Mouse (Mus musculus) lung, embryonic 14.5 days (tissue): Measurements from ENCODE around the gene Cdr1. TPM values are rescaled to one million over a fixed set of nuclear protein-coding genes. Genes with fewer than 3 reads are reported as not detected.

Experiments
- ATAC-seq: fragments of 200-750 bp; cut with Nextera tagmentation; 2 replicates; pipeline ENCODE4 v1.8.0; 2017; ENCODE audit warnings: mild to moderate bottlenecking, moderate TSS enrichment, moderate library complexity; ENCODE audit not compliant: insufficient read depth
- DNase-seq: peaks from one replicate; pipeline ENCODE4 v3.0.0-alpha.2; 2015
- H3K27ac ChIP-seq: fragments of 300-500 bp; sonication (generic); 2 replicates; pipeline ENCODE4 v1.5.1; 2014; ENCODE audit warnings: low read depth, mild to moderate bottlenecking, moderate library complexity
- H3K27me3 ChIP-seq: fragments of 300-500 bp; sonication (generic); 2 replicates; pipeline ENCODE4 v1.6.1; 2014; ENCODE audit warnings: low read length, control low read depth; ENCODE audit not compliant: insufficient read depth
- H3K36me3 ChIP-seq: fragments of 300-500 bp; sonication (generic); 2 replicates; pipeline ENCODE4 v1.6.1; 2014; ENCODE audit warnings: control low read depth; ENCODE audit not compliant: insufficient read depth
- H3K4me1 ChIP-seq: fragments of 300-500 bp; sonication (generic); 2 replicates; pipeline ENCODE4 v1.6.1; 2014; ENCODE audit warnings: antibody characterized with exemption, control low read depth; ENCODE audit not compliant: insufficient read depth
- H3K4me2 ChIP-seq: fragments of 300-500 bp; sonication (generic); 2 replicates; pipeline ENCODE4 v1.6.1; 2014; ENCODE audit warnings: mild to moderate bottlenecking
- H3K4me3 ChIP-seq: fragments of 300-500 bp; sonication (generic); 2 replicates; pipeline ENCODE4 v1.5.1; 2014; ENCODE audit warnings: low read depth, low read length
- H3K9ac ChIP-seq: fragments of 300-500 bp; sonication (generic); 2 replicates; pipeline ENCODE4 v1.6.1; 2014
- H3K9me3 ChIP-seq: fragments of 300-500 bp; sonication (generic); 2 replicates; pipeline ENCODE4 v1.6.1; 2016; ENCODE audit warnings: low read depth, low read length, control low read depth
- CTCF ChIP-seq: IDR thresholded peaks from 2 replicates; pipeline ENCODE4 v1.5.1; 2016; ENCODE audit warnings: antibody characterized with exemption, low read depth
- WGBS: fragments of 180-500 bp; shearing (Covaris S2); extraction: QIAGEN DNeasy Blood & Tissue Kit; methylation state at CpG from one replicate; pipeline ENCODE4 v1.1.7; 2014; 5-methylcytosine and 5-hydroxymethylcytosine counted together
- polyA plus RNA-seq: library from polyadenylated mRNA; unstranded; fragments of >200 nt; fragmentation: Nextera tagmentation; extraction: Ambion mirVana; gene quantifications from 2 replicates; pipeline ENCODE4 v1.2.1, GENCODE M21; 2014

Gene Cdr1
- not detected in 2 replicates for polyA plus RNA-seq

GRCm38 (mm10) chrX:61185458-61185857, at the start of gene Cdr1:
Cdr1 (minus strand) TSS chrX:61185558.
- Histone ChIP-seq H3K4me3 (no peak within 1 kb of the TSS), H3K4me1 (no peaks in the 10 kb centered on the region), H3K9ac (no peak within 1 kb of the TSS), H3K36me3 (no peaks in the 10 kb centered on the region), H3K4me2 (no peak within 1 kb of the TSS), H3K27me3 (no peaks in the 10 kb centered on the region), H3K9me3 (peaks cover 11% of the 10 kb centered on the region; the same call in 1 of the 2 replicates), H3K27ac (no peak within 1 kb of the TSS)
- no peak for DNase-seq
- 93% methylated on average over 6 of the region's 6 CpGs for WGBS
- ATAC-seq: no peak
- no peak for TF ChIP-seq CTCF

- Histone ChIP-seq H3K9ac (no peak overlapping the region), H3K4me3 (no peak overlapping the region), H3K27me3 (no peaks in the 10 kb centered on the region), H3K4me1 (no peaks in the 10 kb centered on the region), H3K36me3 (no peaks in the 10 kb centered on the region), H3K27ac (no peak overlapping the region), H3K4me2 (no peak overlapping the region), H3K9me3 (peaks cover 11% of the 10 kb centered on the region; the same call in 1 of the 2 replicates)
- WGBS: 91% methylated on average over 6 of the region's 6 CpGs
- ATAC-seq (no peak), DNase-seq (no peak)
- no peak for TF ChIP-seq CTCF
These were observed 511 bp upstream of the Cdr1 start for GRCm38 (mm10) chrX:61185869-61186268.

GRCm38 (mm10) chrX:61166519-61166918, 18.8 kb downstream of the Cdr1 start:
- WGBS: 31% methylated on average over 2 of the region's 2 CpGs
- no peak overlapping the region for H3K9ac ChIP-seq
- H3K4me1 ChIP-seq: no peaks in the 10 kb centered on the region
- no peak for ATAC-seq
- peak; percentile 52 for TF ChIP-seq CTCF
- H3K9me3 ChIP-seq: no peaks in the 10 kb centered on the region
- no peak overlapping the region for H3K4me2 ChIP-seq
- no peak overlapping the region for H3K4me3 ChIP-seq
- no peaks in the 10 kb centered on the region for H3K36me3 ChIP-seq
- H3K27ac ChIP-seq: no peak overlapping the region
- DNase-seq: peak; percentile 70
- H3K27me3 ChIP-seq: no peaks in the 10 kb centered on the region

GRCm38 (mm10) chrX:61161249-61161648, 24.1 kb downstream of the Cdr1 start:
- 48% methylated on average over 2 of the region's 2 CpGs for WGBS

GRCm38 (mm10) chrX:61154657-61155256, 30.6 kb downstream of the Cdr1 start:
- ATAC-seq: no peak
- no peak for TF ChIP-seq CTCF
- DNase-seq: no peak
- no peak overlapping the region for H3K4me2 ChIP-seq
- no peaks in the 10 kb centered on the region for H3K27me3 ChIP-seq
- H3K4me3 ChIP-seq: no peak overlapping the region
- H3K4me1 ChIP-seq: no peaks in the 10 kb centered on the region
- WGBS: 74% methylated on average over 1 of the region's 1 CpGs
- no peak overlapping the region for H3K27ac ChIP-seq
- no peaks in the 10 kb centered on the region for H3K36me3 ChIP-seq
- no peak overlapping the region for H3K9ac ChIP-seq
- no peaks in the 10 kb centered on the region for H3K9me3 ChIP-seq

More at GRCm38 (mm10) chrX:61161249-61161648, 24.1 kb downstream of the Cdr1 start:
- no peak for DNase-seq
- no peak overlapping the region for H3K9ac ChIP-seq
- H3K4me1 ChIP-seq: no peaks in the 10 kb centered on the region
- H3K27me3 ChIP-seq: no peaks in the 10 kb centered on the region
- no peak for ATAC-seq
- no peak overlapping the region for H3K4me3 ChIP-seq
- H3K27ac ChIP-seq: no peak overlapping the region
- no peaks in the 10 kb centered on the region for H3K9me3 ChIP-seq
- H3K36me3 ChIP-seq: no peaks in the 10 kb centered on the region
- no peak overlapping the region for H3K4me2 ChIP-seq
- peak; percentile 8; the same call in 1 of the 2 replicates for TF ChIP-seq CTCF

- DNase-seq (no peak), ATAC-seq (no peak)
- Histone ChIP-seq H3K27ac (no peak overlapping the region), H3K4me1 (no peaks in the 10 kb centered on the region), H3K4me3 (no peak overlapping the region), H3K27me3 (no peaks in the 10 kb centered on the region), H3K4me2 (no peak overlapping the region), H3K9me3 (no peaks in the 10 kb centered on the region), H3K9ac (no peak overlapping the region), H3K36me3 (no peaks in the 10 kb centered on the region)
- TF ChIP-seq CTCF: no peak
- 88% methylated on average over 3 of the region's 3 CpGs for WGBS
These were observed 31.1 kb downstream of the Cdr1 start for GRCm38 (mm10) chrX:61154246-61154645.

- ATAC-seq (no peak), DNase-seq (no peak)
- no peak overlapping the region for H3K4me2 ChIP-seq
- H3K4me3 ChIP-seq: no peak overlapping the region
- WGBS: 25% methylated on average over 2 of the region's 2 CpGs
- no peak overlapping the region for H3K27ac ChIP-seq
- H3K9me3 ChIP-seq: no peaks in the 10 kb centered on the region
- no peak for TF ChIP-seq CTCF
- no peaks in the 10 kb centered on the region for H3K4me1 ChIP-seq
- no peak overlapping the region for H3K9ac ChIP-seq
- H3K36me3 ChIP-seq: no peaks in the 10 kb centered on the region
- no peaks in the 10 kb centered on the region for H3K27me3 ChIP-seq
These were observed 38.8 kb downstream of the Cdr1 start for GRCm38 (mm10) chrX:61146569-61146968.
